Mouse (Mus musculus) olfactory bulb, adult 2 months (tissue): ENCODE data around the gene Cnot10.

ENCODE experiments used
- CTCF ChIP-seq: fragments of 200-500 bp; IDR thresholded peaks from 2 replicates; pipeline ENCODE4 v1.5.1; 2012; ENCODE audit warnings: low read depth, mild to moderate bottlenecking, low read length, moderate library complexity; ENCODE audit not compliant: insufficient read depth
- POLR2A ChIP-seq: fragments of 200-500 bp; IDR thresholded peaks from 2 replicates; pipeline ENCODE4 v1.6.1; 2012; ENCODE audit warnings: mild to moderate bottlenecking, low read depth, low read length, moderate library complexity; ENCODE audit not compliant: insufficient read depth

- TF ChIP-seq POLR2A, result no peak
- no peak for TF ChIP-seq CTCF
These were observed 47.7 kb upstream of the Cnot10 start for GRCm38 (mm10) chr9:114687639-114688038.
